In genomic region chr6:124717968-124718367, GRCm38 (mm10) we compare ENCODE assay signal across 14 mouse cellular contexts. TPM values are rescaled to one million over a fixed set of nuclear protein-coding genes. Genes with fewer than 3 reads are reported as not detected.
A peak's percentile ranks its signal among the peaks of the same experiment; 100 is the strongest.
DNase-seq lines count a peak whose midpoint lies in the region; ATAC-seq and TF ChIP-seq lines count a peak whose summit lies in the region.
"Had no signal": no experiment of that assay in that cellular context is flagged by ENCODE, and none has a peak within 500 bp of the region (broad histone marks: within the 10 kb centered on the region; RNA-seq: fewer than 3 reads in every experiment).

No protein-coding gene starts in this region.

- H3K9me3 ChIP-seq in forebrain, embryonic 10.5 days, result no peaks in the 10 kb centered on the region
- no peaks in the 10 kb centered on the region for H3K9me3 ChIP-seq in forebrain, embryonic 13.5 days (replicated peaks)
- no peaks in the 10 kb centered on the region for H3K9me3 ChIP-seq in liver, embryonic 11.5 days (ENCODE audit: control insufficient read depth, low read length)
- H3K9me3 ChIP-seq in liver, postnatal 0 days (ENCODE audit: low read length), result no peaks in the 10 kb centered on the region
- H3K9me3 ChIP-seq in embryonic facial prominence, embryonic 10.5 days, result no peaks in the 10 kb centered on the region
- no peaks in the 10 kb centered on the region for H3K9me3 ChIP-seq in limb, embryonic 15.5 days

- peaks cover 44% of the 10 kb centered on the region for H3K4me1 ChIP-seq in forebrain, embryonic 10.5 days
- H3K4me1 ChIP-seq in forebrain, embryonic 13.5 days, result peaks cover 11% of the 10 kb centered on the region
- H3K4me1 ChIP-seq in liver, embryonic 11.5 days (replicated peaks; ENCODE audit: control insufficient read depth, insufficient read depth, low read length), result peaks cover 38% of the 10 kb centered on the region
- H3K4me1 ChIP-seq in liver, postnatal 0 days (ENCODE audit: insufficient read depth), result peaks cover 44% of the 10 kb centered on the region
- H3K4me1 ChIP-seq in embryonic facial prominence, embryonic 10.5 days, result peaks cover 44% of the 10 kb centered on the region
- H3K4me1 ChIP-seq in limb, embryonic 15.5 days, result peaks cover 20% of the 10 kb centered on the region

- no peak for DNase-seq in forebrain, embryonic 10.5 days (ENCODE audit: extremely low spot score, low spot score)
- no peak for DNase-seq in liver, embryonic 11.5 days (ENCODE audit: low spot score)
- DNase-seq in liver, postnatal 0 days, result no peak
- DNase-seq in embryonic facial prominence, embryonic 10.5 days (ENCODE audit: low spot score), result no peak
- DNase-seq in Muller cell, postnatal 12 days (ENCODE audit: inconsistent ontology term), result no peak
- no peak for DNase-seq in thymus, postnatal 10 days (ENCODE audit: low spot score in 2 of 2)

- 73% methylated on average over 13 of the region's 13 CpGs for WGBS in forebrain, embryonic 10.5 days
- 81% methylated on average over 13 of the region's 13 CpGs for WGBS in forebrain, embryonic 13.5 days
- WGBS in liver, embryonic 11.5 days, result 84% methylated on average over 13 of the region's 13 CpGs
- 87% methylated on average over 13 of the region's 13 CpGs for WGBS in liver, postnatal 0 days (ENCODE audit: insufficient replicate concordance)
- WGBS in embryonic facial prominence, embryonic 10.5 days, result 72% methylated on average over 13 of the region's 13 CpGs
- 65% methylated on average over 13 of the region's 13 CpGs for WGBS in limb, embryonic 15.5 days

- H3K36me3 ChIP-seq in forebrain, embryonic 10.5 days (replicated peaks), result peaks cover 51% of the 10 kb centered on the region
- H3K36me3 ChIP-seq in forebrain, embryonic 13.5 days (ENCODE audit: poor library complexity, severe bottlenecking), result peaks cover 43% of the 10 kb centered on the region
- peaks cover 33% of the 10 kb centered on the region for H3K36me3 ChIP-seq in liver, embryonic 11.5 days (ENCODE audit: control insufficient read depth, insufficient read depth, low read length)
- H3K36me3 ChIP-seq in liver, postnatal 0 days (replicated peaks; ENCODE audit: insufficient read depth, low read length), result peaks cover 42% of the 10 kb centered on the region
- peaks cover 49% of the 10 kb centered on the region for H3K36me3 ChIP-seq in embryonic facial prominence, embryonic 10.5 days (replicated peaks)
- H3K36me3 ChIP-seq in limb, embryonic 15.5 days, result peaks cover 47% of the 10 kb centered on the region

- H3K27me3 ChIP-seq in forebrain, embryonic 10.5 days (ENCODE audit: poor library complexity, severe bottlenecking), result no peaks in the 10 kb centered on the region
- no peaks in the 10 kb centered on the region for H3K27me3 ChIP-seq in forebrain, embryonic 13.5 days
- no peaks in the 10 kb centered on the region for H3K27me3 ChIP-seq in liver, embryonic 11.5 days (replicated peaks; ENCODE audit: control insufficient read depth, insufficient read depth, low read length)
- no peaks in the 10 kb centered on the region for H3K27me3 ChIP-seq in liver, postnatal 0 days (ENCODE audit: insufficient read depth, low read length)
- H3K27me3 ChIP-seq in embryonic facial prominence, embryonic 10.5 days (replicated peaks; ENCODE audit: low read depth, poor library complexity, severe bottlenecking), result no peaks in the 10 kb centered on the region
- no peaks in the 10 kb centered on the region for H3K27me3 ChIP-seq in limb, embryonic 15.5 days

- ATAC-seq in forebrain, embryonic 13.5 days, result no peak
- no peak for ATAC-seq in liver, embryonic 11.5 days (replicated peaks; ENCODE audit: low FRiP score)
- no peak for ATAC-seq in liver, postnatal 0 days
- no peak for ATAC-seq in limb, embryonic 15.5 days (ENCODE audit: insufficient number of reproducible peaks, low FRiP score, low TSS enrichment, low read depth)
- ATAC-seq: forebrain, embryonic 16.5 days; hindbrain, embryonic 16.5 days had no signal

- H3K9ac ChIP-seq in forebrain, embryonic 13.5 days, result no peak overlapping the region
- no peak overlapping the region for H3K9ac ChIP-seq in liver, embryonic 11.5 days (ENCODE audit: low read depth, low read length)
- H3K9ac ChIP-seq in liver, postnatal 0 days (replicated peaks), result no peak overlapping the region
- H3K9ac ChIP-seq in limb, embryonic 15.5 days, result no peak overlapping the region

- TF ChIP-seq EP300 in liver, postnatal 0 days (IDR thresholded peaks at IDR 0.05; ENCODE audit: low read depth), result no peak

- peak overlapping the region; percentile 67; the same call in 1 of the 2 replicates for H3K27ac ChIP-seq in forebrain, embryonic 10.5 days
- H3K27ac ChIP-seq in forebrain, embryonic 13.5 days, result no peak overlapping the region
- no peak overlapping the region for H3K27ac ChIP-seq in liver, embryonic 11.5 days (ENCODE audit: low read depth, low read length)
- no peak overlapping the region for H3K27ac ChIP-seq in liver, postnatal 0 days (ENCODE audit: low read depth)
- H3K27ac ChIP-seq in embryonic facial prominence, embryonic 10.5 days (replicated peaks), result peak overlapping the region; percentile 82
- no peak overlapping the region for H3K27ac ChIP-seq in limb, embryonic 15.5 days

- peak overlapping the region; percentile 23 for H3K4me3 ChIP-seq in forebrain, embryonic 10.5 days
- no peak overlapping the region for H3K4me3 ChIP-seq in forebrain, embryonic 13.5 days
- 0 out of 2 replicates have a peak overlapping the region, but pooled peaks have one; percentile 1 for H3K4me3 ChIP-seq in liver, embryonic 11.5 days (ENCODE audit: low read depth, low read length)
- H3K4me3 ChIP-seq in liver, postnatal 0 days (ENCODE audit: low read depth, low read length), result no peak overlapping the region
- peak overlapping the region; percentile 51 for H3K4me3 ChIP-seq in embryonic facial prominence, embryonic 10.5 days
- H3K4me3 ChIP-seq in limb, embryonic 15.5 days, result peak overlapping the region; percentile 34

- no peak overlapping the region for H3K4me2 ChIP-seq in forebrain, embryonic 13.5 days
- H3K4me2 ChIP-seq in liver, embryonic 11.5 days, result no peak overlapping the region; the same call in 1 of the 2 replicates
- no peak overlapping the region for H3K4me2 ChIP-seq in liver, postnatal 0 days (ENCODE audit: low read depth, low read length)
- peak overlapping the region; percentile 25; the same call in 1 of the 2 replicates for H3K4me2 ChIP-seq in limb, embryonic 15.5 days

- no peak for TF ChIP-seq CTCF in liver, postnatal 0 days (IDR thresholded peaks at IDR 0.05; ENCODE audit: low read depth)

RNA-seq across cellular contexts. Expression of gene Phb2, which starts 5.8 kb away (rescaled TPM):
- polyA plus RNA-seq in forebrain, embryonic 10.5 days (2016; fragmentation: Nextera tagmentation; extraction: Ambion mirVana), result 490 and 492 TPM in 2 replicates
- 289 and 292 TPM in 2 replicates for polyA plus RNA-seq in forebrain, embryonic 13.5 days (2015; fragmentation: Nextera tagmentation; extraction: Ambion mirVana)
- 640 and 660 TPM in 2 replicates for polyA plus RNA-seq in liver, embryonic 11.5 days (2014; fragmentation: Nextera tagmentation; extraction: Ambion mirVana)
- polyA plus RNA-seq in liver, postnatal 0 days (2015; fragmentation: Nextera tagmentation; extraction: Ambion mirVana), result 308 and 318 TPM in 2 replicates
- polyA plus RNA-seq in embryonic facial prominence, embryonic 10.5 days (2016; fragmentation: Nextera tagmentation; extraction: Ambion mirVana), result 473 and 496 TPM in 2 replicates
- polyA plus RNA-seq in limb, embryonic 15.5 days (2015; fragmentation: Nextera tagmentation; extraction: Ambion mirVana), result 285 and 312 TPM in 2 replicates

RNA-seq across cellular contexts. Expression of gene Emg1, which starts 6.0 kb away (rescaled TPM):
- polyA plus RNA-seq in forebrain, embryonic 10.5 days (2016; fragmentation: Nextera tagmentation; extraction: Ambion mirVana), result 255 and 270 TPM in 2 replicates
- 194 and 209 TPM in 2 replicates for polyA plus RNA-seq in forebrain, embryonic 13.5 days (2015; fragmentation: Nextera tagmentation; extraction: Ambion mirVana)
- 311 and 329 TPM in 2 replicates for polyA plus RNA-seq in liver, embryonic 11.5 days (2014; fragmentation: Nextera tagmentation; extraction: Ambion mirVana)
- polyA plus RNA-seq in liver, postnatal 0 days (2015; fragmentation: Nextera tagmentation; extraction: Ambion mirVana), result 93.2 and 96.9 TPM in 2 replicates
- polyA plus RNA-seq in embryonic facial prominence, embryonic 10.5 days (2016; fragmentation: Nextera tagmentation; extraction: Ambion mirVana), result 233 and 257 TPM in 2 replicates
- polyA plus RNA-seq in limb, embryonic 15.5 days (2015; fragmentation: Nextera tagmentation; extraction: Ambion mirVana), result 164 and 183 TPM in 2 replicates

RNA-seq across cellular contexts. Expression of gene Ptpn6, which starts 20.5 kb away (rescaled TPM):
- polyA plus RNA-seq in forebrain, embryonic 10.5 days (2016; fragmentation: Nextera tagmentation; extraction: Ambion mirVana), result 4.8 and 5.2 TPM in 2 replicates
- polyA plus RNA-seq in forebrain, embryonic 13.5 days (2015; fragmentation: Nextera tagmentation; extraction: Ambion mirVana), result 2.5 and 3.8 TPM in 2 replicates
- 49.5 and 50.3 TPM in 2 replicates for polyA plus RNA-seq in liver, embryonic 11.5 days (2014; fragmentation: Nextera tagmentation; extraction: Ambion mirVana)
- 39.2 and 45.1 TPM in 2 replicates for polyA plus RNA-seq in liver, postnatal 0 days (2015; fragmentation: Nextera tagmentation; extraction: Ambion mirVana)
- 9.3 and 10.4 TPM in 2 replicates for polyA plus RNA-seq in embryonic facial prominence, embryonic 10.5 days (2016; fragmentation: Nextera tagmentation; extraction: Ambion mirVana)
- 17.4 and 17.8 TPM in 2 replicates for polyA plus RNA-seq in limb, embryonic 15.5 days (2015; fragmentation: Nextera tagmentation; extraction: Ambion mirVana)

RNA-seq across cellular contexts. Expression of gene Grcc10, which starts 23.2 kb away (rescaled TPM):
- polyA plus RNA-seq in forebrain, embryonic 10.5 days (2016; fragmentation: Nextera tagmentation; extraction: Ambion mirVana), result 397 and 415 TPM in 2 replicates
- 675 and 699 TPM in 2 replicates for polyA plus RNA-seq in forebrain, embryonic 13.5 days (2015; fragmentation: Nextera tagmentation; extraction: Ambion mirVana)
- 147 and 167 TPM in 2 replicates for polyA plus RNA-seq in liver, embryonic 11.5 days (2014; fragmentation: Nextera tagmentation; extraction: Ambion mirVana)
- polyA plus RNA-seq in liver, postnatal 0 days (2015; fragmentation: Nextera tagmentation; extraction: Ambion mirVana), result 148 and 157 TPM in 2 replicates
- 425 and 454 TPM in 2 replicates for polyA plus RNA-seq in embryonic facial prominence, embryonic 10.5 days (2016; fragmentation: Nextera tagmentation; extraction: Ambion mirVana)
- 356 and 402 TPM in 2 replicates for polyA plus RNA-seq in limb, embryonic 15.5 days (2015; fragmentation: Nextera tagmentation; extraction: Ambion mirVana)

RNA-seq across cellular contexts. Expression of gene Gm45234, which starts 37.9 kb away (rescaled TPM):
- polyA plus RNA-seq in forebrain, embryonic 10.5 days (2016; fragmentation: Nextera tagmentation; extraction: Ambion mirVana), result not detected in 2 replicates
- polyA plus RNA-seq in forebrain, embryonic 13.5 days (2015; fragmentation: Nextera tagmentation; extraction: Ambion mirVana), result not detected in 2 replicates
- polyA plus RNA-seq in liver, embryonic 11.5 days (2014; fragmentation: Nextera tagmentation; extraction: Ambion mirVana), result 0.15 TPM in 1 of 2 replicates, not detected in the other
- polyA plus RNA-seq in liver, postnatal 0 days (2015; fragmentation: Nextera tagmentation; extraction: Ambion mirVana), result not detected in 2 replicates
- not detected in 2 replicates for polyA plus RNA-seq in embryonic facial prominence, embryonic 10.5 days (2016; fragmentation: Nextera tagmentation; extraction: Ambion mirVana)
- 0.10 TPM in 1 of 2 replicates, not detected in the other for polyA plus RNA-seq in limb, embryonic 15.5 days (2015; fragmentation: Nextera tagmentation; extraction: Ambion mirVana)
- polyA plus RNA-seq: C2C12; forebrain, embryonic 16.5 days; gonadal fat pad, adult 2 months; hindbrain, embryonic 16.5 days; liver, embryonic 16.5 days; spleen, adult 2 months had no signal

Comparison
In these comparisons a context has a peak if more than half of its experiments do, and no peak if none do; other contexts are left out.
1. H3K27ac ChIP-seq: peak in forebrain, embryonic 10.5 days (single experiment) and embryonic facial prominence, embryonic 10.5 days (single experiment); none in forebrain, embryonic 13.5 days (single experiment), liver, embryonic 11.5 days (single experiment), liver, postnatal 0 days (single experiment) and limb, embryonic 15.5 days (single experiment).
2. H3K4me3 ChIP-seq: peak in forebrain, embryonic 10.5 days (single experiment), liver, embryonic 11.5 days (single experiment), embryonic facial prominence, embryonic 10.5 days (single experiment) and limb, embryonic 15.5 days (single experiment); none in forebrain, embryonic 13.5 days (single experiment) and liver, postnatal 0 days (single experiment).